Mouse (Mus musculus) layer of hippocampus, adult 11-12 months (tissue): ENCODE measurements around the gene Olfr799.

Source experiments
- DNase-seq: peaks from one replicate; pipeline ENCODE4 v3.0.0; 2022; ENCODE audit warnings: low spot score

Olfr799 gene

DNA sequence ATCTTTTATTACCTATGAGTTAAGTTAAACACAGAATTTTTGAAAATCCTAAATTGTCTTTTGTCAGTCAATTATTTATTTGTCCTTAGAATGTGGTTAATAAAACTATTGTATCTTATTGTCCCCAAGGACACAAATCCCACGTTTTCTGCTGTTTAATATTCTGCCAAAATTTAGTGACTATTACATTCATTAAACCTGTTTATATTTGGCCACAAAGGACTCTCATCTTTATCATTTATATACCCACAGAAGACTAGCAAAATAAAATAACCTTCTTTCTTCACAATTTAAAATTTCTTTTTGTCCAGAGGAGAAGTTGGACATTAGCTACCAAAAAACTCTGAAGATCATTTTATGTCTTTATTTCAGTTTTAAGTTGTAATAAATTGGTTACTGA lies at the start of gene Olfr799:
TSS of gene Olfr799 (plus strand) at position 301 of the 400 bp plus-strand sequence.
- no peak for DNase-seq

- no peak for DNase-seq
These were observed 24.8 kb upstream of the Olfr799 start, which contains the start of gene Olfr796 for GRCm38 (mm10) chr10:129612470-129612869. Olfr796 (minus strand) TSS chr10:129612570.

GRCm38 (mm10) chr10:129621724-129622123 lies 15.6 kb upstream of the Olfr799 start:
- no peak for DNase-seq

- DNase-seq = no peak
These were observed 14.0 kb upstream of the Olfr799 start for GRCm38 (mm10) chr10:129623251-129623650.

DNA sequence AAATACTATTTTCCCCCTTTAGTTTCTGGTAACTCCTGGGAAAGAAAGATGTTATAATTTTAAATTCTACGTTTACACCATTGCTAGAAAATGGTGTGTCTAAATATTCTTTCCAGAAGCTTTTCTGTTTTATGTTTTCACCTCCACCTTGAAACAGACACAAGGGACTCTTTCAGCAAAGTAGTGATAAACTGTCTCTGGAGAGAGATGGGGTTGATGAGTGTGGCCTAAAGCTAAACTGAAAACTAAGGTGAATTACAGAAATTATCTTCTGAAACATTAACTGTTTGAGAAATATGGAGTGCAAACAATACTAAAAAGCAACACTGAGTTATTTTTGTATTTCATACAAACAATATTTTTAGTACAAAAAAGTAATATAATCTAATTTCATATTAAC lies 9.4 kb upstream of the Olfr799 start, which contains the start of gene Olfr798:
TSS of gene Olfr798 (minus strand) at position 101 of the 400 bp plus-strand sequence.
- no peak for DNase-seq

- DNase-seq = no peak
These were observed 14.5 kb downstream of the Olfr799 start for GRCm38 (mm10) chr10:129651763-129652162.

DNA sequence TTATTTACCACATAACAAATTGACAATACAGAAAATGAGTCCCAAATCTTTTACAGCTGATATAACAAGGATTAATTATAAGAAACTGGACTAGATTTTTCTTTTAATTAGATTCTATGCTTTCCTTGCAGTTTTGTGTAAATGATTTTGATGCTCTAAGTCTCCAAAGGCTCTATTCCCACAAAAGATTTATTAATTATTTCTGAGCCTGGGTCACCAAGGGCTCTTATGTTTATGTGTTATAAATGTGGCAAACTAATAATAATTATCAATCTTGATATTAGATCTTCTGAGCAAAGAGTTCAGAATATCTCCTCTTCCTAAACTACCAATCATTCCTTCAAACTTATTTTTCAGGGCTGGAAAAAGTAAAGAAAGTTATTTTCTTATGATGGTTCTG lies 20.1 kb downstream of the Olfr799 start, which contains the start of gene Olfr800:
TSS of gene Olfr800 (plus strand) at position 301 of the 400 bp plus-strand sequence.
- DNase-seq = no peak

- DNase-seq = no peak
These were observed 36.5 kb downstream of the Olfr799 start, which contains the start of gene Olfr801 for GRCm38 (mm10) chr10:129673765-129674164. Olfr801 (minus strand) TSS chr10:129673865.

DNA sequence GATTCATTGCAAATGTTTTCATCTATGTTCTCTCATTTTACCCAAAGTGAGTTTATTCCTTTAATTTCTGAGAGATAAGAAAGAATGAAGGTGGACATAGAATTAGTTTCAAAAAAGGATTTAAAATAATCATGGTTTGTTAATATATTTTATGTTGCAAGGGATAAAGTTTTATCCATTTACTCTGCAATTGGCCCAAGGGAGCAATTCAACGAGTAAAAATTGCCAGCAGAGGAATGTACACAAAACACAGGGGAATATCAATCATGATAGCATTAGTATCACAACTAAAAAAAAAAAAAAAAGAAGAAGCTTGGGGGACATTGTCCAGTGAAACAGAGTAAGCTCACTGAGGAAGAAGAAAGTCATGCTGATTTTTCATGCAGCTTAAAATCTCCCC lies 50.8 kb downstream of the Olfr799 start, which contains the start of gene Olfr802:
TSS of gene Olfr802 (minus strand) at position 101 of the 400 bp plus-strand sequence.
- no peak for DNase-seq

DNA sequence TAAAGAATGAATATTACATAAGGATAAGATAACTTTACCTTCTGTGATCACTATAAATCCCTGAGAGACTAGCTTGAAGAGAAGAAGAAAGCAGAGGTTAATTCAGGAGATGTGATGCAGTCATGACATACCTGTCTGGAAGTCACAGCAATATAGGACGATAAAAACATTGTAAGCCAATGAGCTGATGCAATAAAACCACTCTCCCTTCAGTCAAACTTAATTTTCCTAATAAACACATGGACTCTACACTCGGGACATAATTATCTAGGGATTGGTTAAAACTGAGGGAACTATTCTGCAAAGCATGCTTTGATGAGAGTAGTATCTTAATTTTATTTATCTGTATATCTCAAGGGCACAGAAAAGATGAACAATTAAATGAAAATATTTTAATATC lies 56.9 kb downstream of the Olfr799 start, which contains the start of gene Olfr803:
TSS of gene Olfr803 (minus strand) at position 101 of the 400 bp plus-strand sequence.
- no peak for DNase-seq
